Mouse (Mus musculus) kidney, adult 2 months (tissue): Measurements from ENCODE around the gene Optc. TPM values are rescaled to one million over a fixed set of nuclear protein-coding genes. Genes with fewer than 3 reads are reported as not detected.

Experiments used
- DNase-seq: peaks from one replicate; pipeline ENCODE4 v3.0.0; 2021
- H3K27ac ChIP-seq: fragments of 200-500 bp; 2 replicates; pipeline ENCODE4 v1.5.1; 2012; ENCODE audit warnings: low read depth, low read length, control low read depth, inconsistent platforms; ENCODE audit not compliant: insufficient read depth
- H3K27me3 ChIP-seq: fragments of 200-500 bp; replicated peaks from 2 replicates; pipeline ENCODE4 v1.6.1; 2012; ENCODE audit warnings: mild to moderate bottlenecking, moderate library complexity, low read length, inconsistent platforms; ENCODE audit not compliant: control insufficient read depth, insufficient read depth
- H3K36me3 ChIP-seq: fragments of 200-500 bp; 2 replicates; pipeline ENCODE4 v1.6.1; 2012; ENCODE audit warnings: mild to moderate bottlenecking, moderate library complexity, low read length, inconsistent platforms; ENCODE audit not compliant: control insufficient read depth, insufficient read depth
- H3K4me1 ChIP-seq: fragments of 200-500 bp; 2 replicates; pipeline ENCODE4 v1.6.1; 2011; ENCODE audit warnings: low read length; ENCODE audit not compliant: control insufficient read depth, insufficient read depth
- H3K4me3 ChIP-seq: fragments of 200-500 bp; 2 replicates; pipeline ENCODE4 v1.5.1; 2011; ENCODE audit warnings: mild to moderate bottlenecking, low read depth, low read length, control low read depth; ENCODE audit not compliant: insufficient read depth
- CTCF ChIP-seq: fragments of 200-500 bp; conservative IDR thresholded peaks from 2 replicates; pipeline ENCODE4 v1.5.1; 2011; ENCODE audit warnings: low read depth, mild to moderate bottlenecking, control low read depth, low read length, moderate library complexity, mixed read lengths; ENCODE audit not compliant: insufficient read depth, insufficient read length
- POLR2A ChIP-seq: fragments of 200-500 bp; IDR thresholded peaks from one replicate; pipeline ENCODE4 v1.6.1; 2011; ENCODE audit warnings: low read depth, low read length, control low read depth
- WGBS: fragments of 180-500 bp; shearing (Covaris S2); methylation state at CpG from one replicate; pipeline ENCODE4 v1.1.7; 2018; 5-methylcytosine and 5-hydroxymethylcytosine counted together
- polyA plus RNA-seq: library from polyadenylated mRNA; depleted of rRNA; stranded (reverse); fragments of >200 nt; gene quantifications from 2 replicates; pipeline ENCODE4 v1.2.3, GENCODE M21; 2012

Optc gene
- polyA plus RNA-seq, 1 experiment = 0.48 TPM

- no peak overlapping the region for H3K27ac ChIP-seq
- H3K4me1 ChIP-seq = no peaks in the 10 kb centered on the region
- WGBS = 96% methylated on average over 7 of the region's 7 CpGs
- no peaks in the 10 kb centered on the region for H3K27me3 ChIP-seq
- TF ChIP-seq POLR2A = no peak
- TF ChIP-seq CTCF = no peak
- H3K4me3 ChIP-seq = no peak overlapping the region
- DNase-seq = no peak
- no peaks in the 10 kb centered on the region for H3K36me3 ChIP-seq
Observed at GRCm38 (mm10) chr1:133910108-133910507, 2.3 kb upstream of the Optc start.

GRCm38 (mm10) chr1:133908659-133909575 lies 1.1 kb upstream of the Optc start:
- peak; percentile 82 for DNase-seq
- H3K27me3 ChIP-seq = no peaks in the 10 kb centered on the region

GRCm38 (mm10) chr1:133906420-133906819 lies 1.4 kb downstream of the Optc start:
- Histone ChIP-seq H3K27me3 (no peaks in the 10 kb centered on the region), H3K36me3 (no peaks in the 10 kb centered on the region), H3K4me1 (no peaks in the 10 kb centered on the region), H3K27ac (no peak overlapping the region), H3K4me3 (no peak overlapping the region)
- no peak for DNase-seq
- no peak for TF ChIP-seq CTCF
- TF ChIP-seq POLR2A = no peak
- WGBS = 75% methylated on average over 12 of the region's 12 CpGs

More at GRCm38 (mm10) chr1:133908659-133909575, 1.1 kb upstream of the Optc start:
- TF ChIP-seq CTCF (no peak), POLR2A (no peak)
- Histone ChIP-seq H3K27ac (0 out of 2 replicates have a peak overlapping the region, but pooled peaks have one; percentile 11), H3K36me3 (no peaks in the 10 kb centered on the region), H3K4me1 (no peaks in the 10 kb centered on the region), H3K4me3 (peak overlapping the region; percentile 28)
- WGBS = 8% methylated on average over 27 of the region's 27 CpGs

GRCm38 (mm10) chr1:133900825-133901224 lies 7.0 kb downstream of the Optc start:
- DNase-seq = no peak
- WGBS = 68% methylated on average over 9 of the region's 9 CpGs
- Histone ChIP-seq H3K36me3 (no peaks in the 10 kb centered on the region), H3K27ac (no peak overlapping the region), H3K27me3 (no peaks in the 10 kb centered on the region), H3K4me1 (no peaks in the 10 kb centered on the region), H3K4me3 (no peak overlapping the region)
- TF ChIP-seq POLR2A = no peak

- Histone ChIP-seq H3K4me3 (no peak overlapping the region), H3K27ac (no peak overlapping the region), H3K36me3 (no peaks in the 10 kb centered on the region), H3K4me1 (no peaks in the 10 kb centered on the region), H3K27me3 (no peaks in the 10 kb centered on the region)
- TF ChIP-seq POLR2A = no peak
- no peak for TF ChIP-seq CTCF
- DNase-seq = no peak
- WGBS = 79% methylated on average over 9 of the region's 9 CpGs
Observed at GRCm38 (mm10) chr1:133899043-133899542, 8.7 kb downstream of the Optc start.

GRCm38 (mm10) chr1:133897293-133897692 lies 10.5 kb downstream of the Optc start:
- DNase-seq = no peak
- no peaks in the 10 kb centered on the region for H3K36me3 ChIP-seq
- H3K27me3 ChIP-seq = no peaks in the 10 kb centered on the region
- TF ChIP-seq CTCF (no peak), POLR2A (no peak)
- no peak overlapping the region for H3K27ac ChIP-seq
- WGBS = 79% methylated on average over 6 of the region's 6 CpGs
- H3K4me1 ChIP-seq = peaks cover 5% of the 10 kb centered on the region; the same call in 1 of the 2 replicates
- H3K4me3 ChIP-seq = no peak overlapping the region

- Histone ChIP-seq H3K4me1 (peaks cover 9% of the 10 kb centered on the region), H3K27ac (0 out of 2 replicates have a peak overlapping the region, but pooled peaks have one; percentile 63), H3K27me3 (no peaks in the 10 kb centered on the region), H3K36me3 (no peaks in the 10 kb centered on the region), H3K4me3 (no peak overlapping the region)
- TF ChIP-seq CTCF (no peak), POLR2A (no peak)
- 26% methylated on average over 5 of the region's 5 CpGs for WGBS
- peak; percentile 79 for DNase-seq
Observed at GRCm38 (mm10) chr1:133891489-133891888, 16.3 kb downstream of the Optc start.
